Mouse (Mus musculus): ENCODE results near the gene H2-Ob.

The H2-Ob gene

GRCm38 (mm10) chr17:34285371-34285770 lies 46.7 kb downstream of the H2-Ob start:
- DNase-seq (ENCODE audit: extremely low spot score): no peak

- DNase-seq (ENCODE audit: extremely low spot score): no peak
Measured at GRCm38 (mm10) chr17:34285848-34286247, 47.1 kb downstream of the H2-Ob start.

DNA sequence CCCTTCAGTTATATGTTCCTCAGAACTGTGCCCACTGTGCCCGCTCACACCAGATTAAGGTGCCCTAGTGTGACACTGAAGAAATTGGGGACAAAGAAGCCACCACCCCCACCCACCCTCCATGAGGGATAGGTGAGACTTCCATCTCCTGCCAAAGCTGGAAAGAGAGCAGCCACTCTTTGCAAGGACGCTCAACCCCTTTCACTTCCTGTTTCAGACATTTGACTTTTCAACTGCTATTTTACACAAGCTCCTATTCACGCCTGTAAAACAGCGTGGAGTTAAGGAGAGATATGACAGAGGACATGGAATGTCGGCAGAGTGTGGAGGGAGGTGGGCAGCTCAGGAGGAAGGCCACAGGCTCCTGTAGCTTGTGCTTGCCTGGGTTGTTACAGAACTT lies 47.8 kb downstream of the H2-Ob start:
- DNase-seq (ENCODE audit: extremely low spot score): no peak

DNA sequence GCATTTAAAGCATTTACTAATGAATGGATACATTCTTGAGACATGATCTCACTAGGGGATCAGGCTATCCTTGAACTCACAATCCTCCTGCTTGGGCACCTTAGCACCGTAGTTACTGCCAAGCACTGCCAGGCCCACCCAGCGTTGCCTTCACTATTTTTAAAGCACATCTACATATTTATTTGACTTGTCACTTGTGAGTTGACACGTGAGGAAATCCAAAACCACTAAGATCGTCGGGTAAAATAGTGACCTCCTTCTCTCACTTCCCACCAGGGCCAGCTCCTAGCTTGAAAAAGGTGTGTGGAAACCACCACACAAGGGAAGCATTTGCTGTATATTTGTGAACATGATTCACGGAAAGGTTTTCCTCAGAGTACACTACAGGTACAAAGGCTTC lies 48.3 kb downstream of the H2-Ob start:
- no peak for DNase-seq (ENCODE audit: extremely low spot score)

DNA sequence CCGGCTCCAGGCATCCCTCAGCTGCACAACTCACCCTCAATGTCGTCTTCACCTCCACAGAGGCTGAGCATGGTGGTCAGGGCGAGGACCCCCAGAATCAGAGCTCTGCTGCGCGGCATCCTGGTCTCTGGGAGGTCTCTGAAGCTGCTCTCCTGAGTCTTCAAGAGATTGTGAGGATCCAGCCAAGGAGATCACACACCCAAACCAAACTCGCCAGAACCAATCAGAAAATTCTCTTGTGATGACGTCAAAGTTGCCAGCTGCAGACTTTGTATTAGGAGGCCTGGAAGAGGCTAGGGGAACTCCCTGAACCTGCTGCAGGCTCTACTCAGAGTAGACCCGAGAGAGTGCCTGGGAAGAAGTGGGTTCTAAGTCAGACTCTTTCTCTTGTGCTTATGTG lies 48.9 kb downstream of the H2-Ob start, which contains the start of gene H2-Aa:
Gene H2-Aa (minus strand): TSS at position 176 of the 400 bp plus-strand sequence.
- peak; percentile 71 for DNase-seq (ENCODE audit: extremely low spot score)

DNA sequence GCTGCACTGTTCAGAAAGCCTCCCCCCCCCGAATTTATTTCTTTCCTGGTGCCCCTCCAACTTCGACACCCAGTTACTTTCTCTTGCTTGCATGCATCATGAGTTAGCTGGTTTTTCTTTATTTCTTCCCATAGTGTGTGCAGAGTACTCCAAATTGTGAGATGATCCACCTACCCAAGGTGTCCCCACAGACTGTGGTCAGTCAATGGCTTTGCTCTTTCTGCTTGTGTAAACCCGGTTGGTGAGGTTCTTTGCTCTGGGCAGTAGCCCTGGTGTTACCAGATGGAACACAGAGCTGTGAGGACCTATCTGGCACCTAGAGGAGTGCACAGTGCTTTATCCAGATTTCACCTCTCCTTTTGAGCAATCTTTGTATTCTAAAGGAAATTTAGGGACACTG lies 49.4 kb downstream of the H2-Ob start:
- DNase-seq (ENCODE audit: extremely low spot score): no peak

DNA sequence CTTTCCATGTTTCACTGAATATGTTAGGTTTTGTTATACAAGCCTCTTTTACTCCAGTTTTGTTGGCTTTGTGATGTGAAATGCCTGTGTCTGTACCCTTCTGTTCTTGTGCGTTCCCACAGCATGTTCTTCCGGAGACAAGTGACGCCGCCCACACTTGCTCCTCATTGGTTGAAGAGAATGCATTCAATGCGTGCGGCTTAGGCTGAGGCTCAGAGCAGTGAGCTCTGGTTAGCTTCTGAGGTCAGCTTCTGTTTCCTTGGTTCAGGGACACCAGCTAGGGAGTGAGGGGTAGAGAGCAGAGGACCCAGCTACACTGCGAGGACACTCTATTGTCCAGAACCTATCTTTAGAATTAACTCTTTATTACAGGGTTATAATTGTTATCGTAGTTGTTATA lies 52.9 kb downstream of the H2-Ob start:
- DNase-seq (ENCODE audit: extremely low spot score): peak; percentile 84

GRCm38 (mm10) chr17:34292570-34292969 lies 53.9 kb downstream of the H2-Ob start:
- DNase-seq (ENCODE audit: extremely low spot score): no peak

DNA sequence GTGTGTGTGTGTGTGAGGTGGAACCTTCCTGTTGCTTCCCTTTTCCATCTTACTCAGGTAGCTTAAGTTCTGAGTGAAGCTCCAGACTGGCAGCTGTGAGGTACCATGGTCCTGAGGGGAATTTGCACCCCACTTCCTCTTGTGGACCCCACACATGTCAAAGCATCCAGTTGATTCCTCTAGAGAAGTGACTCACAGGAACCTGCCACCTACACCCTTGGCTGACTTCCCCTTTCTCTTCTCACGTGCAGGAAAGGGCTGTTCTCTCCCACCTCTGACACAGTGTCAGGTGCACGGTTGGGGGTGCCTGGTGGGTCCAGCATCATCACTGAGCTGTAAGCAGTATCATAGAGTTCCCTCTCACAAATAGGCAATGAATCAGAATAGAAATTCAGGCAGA lies 54.8 kb downstream of the H2-Ob start:
- DNase-seq (ENCODE audit: extremely low spot score): no peak

DNA sequence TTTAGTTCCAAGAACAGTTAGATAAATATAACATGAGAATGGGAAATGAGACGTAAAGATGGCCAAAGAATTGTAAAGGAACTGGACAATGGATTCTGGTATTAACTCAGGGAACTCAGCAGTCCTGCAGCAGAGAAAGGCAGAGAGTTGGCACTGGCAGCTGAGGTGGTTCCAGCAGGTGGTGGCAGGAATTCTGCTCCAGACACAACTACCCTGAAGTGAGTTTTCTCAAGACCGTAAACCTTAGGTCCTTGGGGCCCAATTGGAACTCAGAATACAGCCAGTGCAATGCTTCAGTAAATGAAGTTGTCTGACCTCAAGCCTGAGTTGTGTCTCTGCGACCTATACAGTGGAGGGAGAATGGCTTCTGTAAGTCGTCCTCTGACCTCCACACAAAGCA lies 55.5 kb downstream of the H2-Ob start:
- no peak for DNase-seq (ENCODE audit: extremely low spot score)

- no peak for DNase-seq (ENCODE audit: extremely low spot score)
Measured at GRCm38 (mm10) chr17:34295307-34295706, 56.6 kb downstream of the H2-Ob start.

DNA sequence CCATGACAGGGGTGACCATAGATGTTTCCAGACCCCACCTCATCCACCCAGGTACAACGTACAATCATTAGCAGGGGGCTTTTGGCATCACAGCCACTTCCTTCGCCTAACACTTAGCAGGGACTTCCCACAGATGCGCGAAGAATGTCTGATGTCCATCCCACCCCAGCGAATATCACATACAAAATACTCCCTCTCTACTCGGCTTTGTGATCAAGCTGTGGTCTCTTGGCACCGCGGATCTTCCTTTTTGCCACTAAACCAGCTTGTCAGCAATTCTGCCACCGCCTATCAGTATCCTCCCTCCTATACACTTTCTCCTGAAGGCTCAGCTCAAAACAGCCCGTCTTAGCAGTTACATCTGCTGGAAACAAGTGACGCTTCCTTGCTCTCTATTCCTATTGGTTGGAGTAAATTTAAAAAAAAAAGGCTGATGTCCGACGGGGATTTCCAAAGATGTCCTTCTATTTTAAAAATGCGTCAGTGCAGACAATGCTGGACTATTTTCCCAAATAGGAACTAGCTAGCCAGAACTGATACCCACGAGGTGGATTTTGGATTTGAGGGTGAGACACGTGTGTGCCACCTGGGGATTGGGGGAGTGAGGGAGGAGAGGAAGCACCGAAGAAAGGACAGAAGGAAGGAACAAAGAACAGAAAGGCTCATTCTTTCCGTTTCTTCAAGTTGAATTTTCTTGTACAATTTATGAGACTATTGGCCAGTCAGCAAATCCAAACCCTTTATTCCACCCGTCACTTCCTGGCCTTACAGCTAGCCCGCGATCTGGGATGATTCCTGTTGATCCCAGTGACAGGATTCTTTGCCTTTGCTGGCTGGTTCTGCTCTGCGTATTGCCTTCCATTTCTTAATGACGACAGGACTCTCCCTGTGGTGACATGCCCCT lies 57.4 kb downstream of the H2-Ob start:
- DNase-seq (ENCODE audit: extremely low spot score): peak; percentile 72

DNA sequence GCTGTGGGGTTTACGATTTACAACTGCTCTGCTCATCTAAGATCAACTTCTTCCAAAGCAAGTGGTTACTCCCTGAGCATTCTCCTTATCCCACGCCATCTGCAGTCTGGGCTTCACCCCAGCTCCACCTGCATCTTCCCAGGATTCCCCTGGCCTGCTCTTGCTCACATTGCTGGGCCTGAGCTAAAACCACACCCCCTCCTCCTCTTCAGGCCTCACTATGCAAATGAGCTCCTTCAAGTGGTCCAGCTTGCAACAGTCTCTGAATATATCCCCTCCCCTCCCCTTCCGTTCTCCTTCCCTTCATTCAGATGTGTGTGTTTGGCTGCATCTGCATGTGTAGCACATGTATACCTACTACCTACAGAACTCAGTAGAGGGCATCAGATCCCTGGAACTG lies 60.7 kb downstream of the H2-Ob start:
- DNase-seq (ENCODE audit: extremely low spot score): no peak

DNA sequence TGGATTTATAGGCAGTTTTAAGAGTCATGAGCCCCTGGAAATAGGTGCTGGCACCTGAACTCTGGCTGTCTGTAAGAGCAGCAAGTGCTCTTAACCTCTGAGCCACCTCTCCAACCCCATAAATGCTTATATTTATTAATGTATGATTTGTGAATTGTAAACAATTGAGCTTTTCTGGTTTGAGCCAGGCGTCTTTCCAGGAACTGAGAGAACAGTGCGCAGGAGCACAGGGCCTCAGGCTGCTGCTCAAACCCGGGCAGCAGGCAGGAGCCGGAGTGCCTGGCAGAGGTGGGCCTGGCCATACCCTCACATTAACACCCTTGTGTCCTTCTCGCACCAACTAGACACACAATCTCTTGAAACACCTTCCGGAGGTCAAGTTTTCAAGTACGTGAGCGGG lies 61.4 kb downstream of the H2-Ob start:
- DNase-seq (ENCODE audit: extremely low spot score): no peak

- DNase-seq (ENCODE audit: extremely low spot score): no peak
Measured at GRCm38 (mm10) chr17:34300691-34301566, 62.2 kb downstream of the H2-Ob start.

GRCm38 (mm10) chr17:34301670-34302190 lies 63.0 kb downstream of the H2-Ob start:
- DNase-seq (ENCODE audit: extremely low spot score): no peak

- DNase-seq (ENCODE audit: extremely low spot score): no peak
Measured at GRCm38 (mm10) chr17:34303789-34304188, 65.1 kb downstream of the H2-Ob start.

Data from embryo, embryonic 9.5 days (tissue).